Mouse (Mus musculus): ENCODE results near the gene Slc9b1.
A peak's percentile ranks its signal among the peaks of the same experiment; 100 is the strongest.

GRCm38 (mm10) chr3:135402201-135402658, 54.4 kb downstream of the Slc9b1 start:
- peak; percentile 95 for TF ChIP-seq CTCF (IDR thresholded peaks at IDR 0.05; ENCODE audit: low read depth)
- TF ChIP-seq EP300 (IDR thresholded peaks at IDR 0.05; ENCODE audit: low read depth) = peak; percentile 72
